Mouse (Mus musculus) adipose tissue, adult 10 weeks (tissue): Measurements from ENCODE around the gene Rag2. TPM values are rescaled to one million over a fixed set of nuclear protein-coding genes. Genes with fewer than 3 reads are reported as not detected.

Source experiments
- polyA plus RNA-seq: library from polyadenylated mRNA; stranded (reverse); fragments of 350-450 nt; fragmentation: Illumina TruSeq; extraction: RNeasy Lipid Tissue Mini Kit (QIAGEN cat#74804); gene quantifications from one replicate; pipeline ENCODE4 v1.2.3, GENCODE M21; 2014; ENCODE audit warnings: low read depth, low replicate concordance

The Rag2 gene
- not detected for polyA plus RNA-seq

DNA sequence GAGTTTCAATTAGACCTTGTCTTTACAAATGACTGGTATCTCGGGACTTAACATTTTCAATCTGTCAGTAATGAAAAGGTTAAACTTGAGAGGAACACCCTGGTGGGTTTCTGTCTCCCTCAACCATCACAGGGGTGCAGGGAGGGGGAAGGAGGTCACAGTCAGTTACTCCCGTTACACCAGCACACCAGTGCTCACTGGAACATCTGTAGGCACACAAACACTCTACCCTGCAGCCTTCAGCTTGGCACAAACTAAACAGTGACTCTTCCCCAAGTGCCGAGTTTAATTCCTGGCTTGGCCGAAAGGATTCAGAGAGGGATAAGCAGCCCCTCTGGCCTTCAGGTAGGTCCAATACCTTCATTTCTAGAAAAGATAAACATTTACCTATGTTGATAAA lies at the start of gene Rag2:
Rag2 (plus strand) TSS at position 193 of the 400 bp plus-strand sequence.

DNA sequence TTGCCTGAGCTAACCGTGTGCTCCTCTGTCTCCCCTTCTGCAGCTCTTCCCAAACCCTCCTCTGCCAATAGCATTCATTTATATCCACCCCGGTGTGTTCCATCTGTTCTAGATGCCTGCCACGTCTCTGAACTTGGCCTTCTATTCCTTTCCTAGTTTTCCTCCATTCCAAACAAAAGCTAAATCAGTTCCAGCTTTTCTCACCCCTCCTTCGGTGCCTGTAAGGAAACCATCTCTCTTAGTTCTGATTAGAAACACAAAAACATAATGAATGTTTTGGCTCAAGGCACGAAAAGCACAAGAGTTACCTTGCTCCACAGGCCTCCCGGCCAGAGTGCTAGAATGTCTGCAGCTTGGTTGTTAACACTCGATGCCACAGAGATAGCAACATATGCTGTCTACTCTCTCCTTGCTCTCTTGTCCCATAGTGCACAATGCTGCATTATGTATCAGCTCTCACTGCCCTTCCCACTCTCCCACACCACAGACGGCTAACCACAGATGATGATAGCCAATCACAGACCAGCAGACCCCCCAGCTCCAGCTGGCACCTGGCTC lies 24.7 kb downstream of the Rag2 start, which contains the start of the genes Rag1 and B230118H07Rik:
Rag1 (minus strand) TSS at position 388 of the 558 bp plus-strand sequence.
B230118H07Rik (minus strand) TSS at position 419 of the 558 bp plus-strand sequence.

DNA sequence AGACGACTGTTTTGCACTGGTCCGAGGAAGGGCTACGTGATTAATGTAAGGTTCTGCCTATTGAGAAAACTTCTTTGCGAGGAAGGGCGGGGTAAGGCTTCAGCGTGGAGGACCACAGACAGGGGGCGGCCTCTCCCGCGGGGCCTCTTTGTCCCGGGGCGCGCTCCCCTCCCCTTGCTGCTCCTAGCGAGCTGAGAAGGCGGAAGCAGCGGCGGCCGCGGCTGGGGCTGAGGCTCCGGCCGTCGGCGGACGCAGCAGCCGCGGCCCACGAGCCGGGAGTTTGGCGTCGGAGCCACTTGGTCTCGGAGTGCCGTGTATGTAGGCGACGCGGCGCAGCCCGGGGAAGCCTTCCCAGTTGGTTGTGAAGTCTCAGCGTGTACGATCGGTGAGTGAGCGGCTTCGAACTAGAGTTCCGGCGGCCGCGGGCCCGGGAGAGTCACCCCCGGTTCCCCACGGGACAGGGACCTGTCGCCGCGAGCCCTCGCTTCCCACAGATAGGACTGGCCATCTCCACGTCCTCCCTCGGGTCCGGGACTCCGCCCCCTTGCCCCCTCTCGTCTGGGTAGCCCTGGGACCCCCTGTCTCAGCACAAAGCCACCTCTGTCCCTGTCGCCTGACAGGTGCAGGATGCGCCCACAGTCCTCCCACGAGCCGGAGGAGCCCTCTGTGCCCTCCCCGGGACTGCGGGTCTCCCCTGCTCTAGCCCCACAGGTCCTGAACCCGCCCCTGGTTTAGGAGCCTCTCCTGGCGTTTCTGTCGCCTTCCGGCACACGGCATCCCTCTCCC lies 53.9 kb downstream of the Rag2 start, which contains the start of gene Traf6:
Traf6 (plus strand) TSS at position 194 of the 786 bp plus-strand sequence.

Other genes with a start within 250 kb of the Rag2 start
- gene Rag1, start 24.8 kb downstream of the Rag2 start, polyA plus RNA-seq, result not detected
- 48.9 TPM for gene B230118H07Rik, start 24.8 kb downstream of the Rag2 start, polyA plus RNA-seq
- 12.2 TPM for gene Traf6, start 53.7 kb downstream of the Rag2 start, polyA plus RNA-seq